Mouse (Mus musculus) erythroid progenitor cell, adult 5-6 weeks (primary cell): ENCODE measurements around the gene Herc2. TPM values are rescaled to one million over a fixed set of nuclear protein-coding genes. Genes with fewer than 3 reads are reported as not detected.

Source experiments
- ATAC-seq: replicated peaks from 2 replicates; pipeline ENCODE4 v1.8.0; 2016; ENCODE audit warnings: moderate number of reproducible peaks, mild to moderate bottlenecking, moderate TSS enrichment, inconsistent platforms; ENCODE audit not compliant: poor library complexity, low FRiP score, severe bottlenecking
- total RNA-seq, 2 experiments: library from RNA; stranded (forward) in 1 of 2; stranded (reverse) in 1 of 2; fragments of 150-400 nt in 1 of 2; fragments of 186-747, 209-891 nt in 1 of 2; gene quantifications; 2 replicates each; pipeline versions ENCODE4 v1.2.3 to v1.2.4; 2015 to 2017; ENCODE audit warnings: low replicate concordance in 2 of 2

Gene Herc2
- total RNA-seq, 2 experiments from 2014 or later = 39.0 to 173 TPM

GRCm38 (mm10) chr7:56163316-56163715 lies 113.3 kb downstream of the Herc2 start:
- ATAC-seq = no peak

GRCm38 (mm10) chr7:56168713-56169112 lies 118.7 kb downstream of the Herc2 start:
- no peak for ATAC-seq

- ATAC-seq = no peak
Measured at GRCm38 (mm10) chr7:56177371-56177770, 127.4 kb downstream of the Herc2 start.

GRCm38 (mm10) chr7:56191041-56191440 lies 141.0 kb downstream of the Herc2 start:
- ATAC-seq = no peak

GRCm38 (mm10) chr7:56191661-56192060 lies 141.7 kb downstream of the Herc2 start:
- ATAC-seq = no peak

- no peak for ATAC-seq
Measured at GRCm38 (mm10) chr7:56201483-56202218, 151.7 kb downstream of the Herc2 start.

GRCm38 (mm10) chr7:56202843-56203242 lies 152.8 kb downstream of the Herc2 start:
- ATAC-seq = no peak

- ATAC-seq = no peak
Measured at GRCm38 (mm10) chr7:56203286-56203685, 153.3 kb downstream of the Herc2 start.

GRCm38 (mm10) chr7:56204877-56205276 lies 154.9 kb downstream of the Herc2 start:
- ATAC-seq = no peak

- no peak for ATAC-seq
Measured at GRCm38 (mm10) chr7:56220811-56221210, 170.8 kb downstream of the Herc2 start.

GRCm38 (mm10) chr7:56235794-56236423 lies 185.9 kb downstream of the Herc2 start:
- ATAC-seq = no peak

GRCm38 (mm10) chr7:56236617-56237016 lies 186.6 kb downstream of the Herc2 start:
- no peak for ATAC-seq

- no peak for ATAC-seq
Measured at GRCm38 (mm10) chr7:56239543-56239942, 189.5 kb downstream of the Herc2 start, which contains the start of gene Oca2. Gene Oca2 (plus strand): TSS chr7:56239760.

GRCm38 (mm10) chr7:56254568-56254967 lies 204.6 kb downstream of the Herc2 start:
- no peak for ATAC-seq

GRCm38 (mm10) chr7:56257875-56258441 lies 208.0 kb downstream of the Herc2 start:
- ATAC-seq = no peak

- no peak for ATAC-seq
Measured at GRCm38 (mm10) chr7:56277506-56277905, 227.5 kb downstream of the Herc2 start.

Other genes starting within 250 kb of the Herc2 start
- gene Cyfip1, start 208.5 kb upstream of the Herc2 start, total RNA-seq (2015; ENCODE audit: low replicate concordance) = 10.5 and 11.9 TPM in 2 replicates
- 6.5 and 8.3 TPM in 2 replicates for gene Cyfip1, start 208.5 kb upstream of the Herc2 start, total RNA-seq (2017; ENCODE audit: low replicate concordance)
- gene Nipa2, start 87.7 kb upstream of the Herc2 start, total RNA-seq (2015; ENCODE audit: low replicate concordance) = 35.0 and 67.9 TPM in 2 replicates
- 38.0 and 47.7 TPM in 2 replicates for gene Nipa2, start 87.7 kb upstream of the Herc2 start, total RNA-seq (2017; ENCODE audit: low replicate concordance)
- gene Nipa1, start 30.2 kb upstream of the Herc2 start, total RNA-seq (2015; ENCODE audit: low replicate concordance) = 35.0 and 46.1 TPM in 2 replicates
- gene Nipa1, start 30.2 kb upstream of the Herc2 start, total RNA-seq (2017; ENCODE audit: low replicate concordance) = 39.1 and 52.6 TPM in 2 replicates
- not detected in 2 replicates for gene Oca2, start 189.6 kb downstream of the Herc2 start, total RNA-seq (2015; ENCODE audit: low replicate concordance)
- not detected in 2 replicates for gene Oca2, start 189.6 kb downstream of the Herc2 start, total RNA-seq (2017; ENCODE audit: low replicate concordance)